Mouse (Mus musculus): ENCODE measurements at regions not wholly inside any gene's neighbourhood (a gene's known extent, or its start where the extent isn't known, plus 50 kb on each side); places are given as distances from the start of the nearest gene placed in this dataset.

- no peaks in the 10 kb centered on the region for H3K4me1 ChIP-seq (ENCODE audit: insufficient read depth, low read length)
- H3K9ac ChIP-seq (replicated peaks; ENCODE audit: low read length, poor library complexity, severe bottlenecking) = no peak overlapping the region
- no peaks in the 10 kb centered on the region for H3K27me3 ChIP-seq (ENCODE audit: insufficient read depth, low read length)
- no peaks in the 10 kb centered on the region for H3K36me3 ChIP-seq (ENCODE audit: insufficient read depth, low read length)
- ATAC-seq (ENCODE audit: low FRiP score) = 0 out of 2 replicates have a peak, but pooled peaks have one; percentile 21
- H3K9me3 ChIP-seq (ENCODE audit: low read length) = no peaks in the 10 kb centered on the region
- H3K4me3 ChIP-seq (ENCODE audit: low read depth, low read length) = no peak overlapping the region
- 29% methylated on average over 3 of the region's 3 CpGs for WGBS
- peak; percentile 47 for DNase-seq (ENCODE audit: low spot score)
- no peak for TF ChIP-seq CTCF (IDR thresholded peaks at IDR 0.05)
- no peak overlapping the region for H3K27ac ChIP-seq (ENCODE audit: low read depth, low read length)
- H3K4me2 ChIP-seq (ENCODE audit: low read depth, low read length, poor library complexity, severe bottlenecking) = no peak overlapping the region
Measured at GRCm38 (mm10) chr4:110129518-110129917, 151.7 kb downstream of the Dmrta2 start.

- ATAC-seq (ENCODE audit: low FRiP score) (no peak), DNase-seq (ENCODE audit: low spot score) (no peak)
- 70% methylated on average over 4 of the region's 4 CpGs for WGBS
- no peak for TF ChIP-seq CTCF (IDR thresholded peaks at IDR 0.05)
- no peaks in the 10 kb centered on the region for H3K27me3 ChIP-seq (ENCODE audit: insufficient read depth, low read length)
- no peak overlapping the region for H3K27ac ChIP-seq (ENCODE audit: low read depth, low read length)
- no peak overlapping the region for H3K9ac ChIP-seq (replicated peaks; ENCODE audit: low read length, poor library complexity, severe bottlenecking)
- H3K4me1 ChIP-seq (ENCODE audit: insufficient read depth, low read length) = no peaks in the 10 kb centered on the region
- H3K4me3 ChIP-seq (ENCODE audit: low read depth, low read length) = no peak overlapping the region
- no peak overlapping the region for H3K4me2 ChIP-seq (ENCODE audit: low read depth, low read length, poor library complexity, severe bottlenecking)
- no peaks in the 10 kb centered on the region for H3K9me3 ChIP-seq (ENCODE audit: low read length)
- H3K36me3 ChIP-seq (ENCODE audit: insufficient read depth, low read length) = no peaks in the 10 kb centered on the region
Measured at GRCm38 (mm10) chr4:110132061-110132460, 154.2 kb downstream of the Dmrta2 start.

- H3K36me3 ChIP-seq (ENCODE audit: insufficient read depth, low read length) = no peaks in the 10 kb centered on the region
- H3K9ac ChIP-seq (replicated peaks; ENCODE audit: low read length, poor library complexity, severe bottlenecking) = no peak overlapping the region
- H3K4me1 ChIP-seq (ENCODE audit: insufficient read depth, low read length) = no peaks in the 10 kb centered on the region
- no peak overlapping the region for H3K4me2 ChIP-seq (ENCODE audit: low read depth, low read length, poor library complexity, severe bottlenecking)
- H3K9me3 ChIP-seq (ENCODE audit: low read length) = no peaks in the 10 kb centered on the region
- DNase-seq (ENCODE audit: low spot score) (no peak), ATAC-seq (ENCODE audit: low FRiP score) (no peak)
- 45% methylated on average over 7 of the region's 7 CpGs for WGBS
- no peak for TF ChIP-seq CTCF (IDR thresholded peaks at IDR 0.05)
- no peaks in the 10 kb centered on the region for H3K27me3 ChIP-seq (ENCODE audit: insufficient read depth, low read length)
- H3K4me3 ChIP-seq (ENCODE audit: low read depth, low read length) = no peak overlapping the region
- H3K27ac ChIP-seq (ENCODE audit: low read depth, low read length) = no peak overlapping the region
Measured at GRCm38 (mm10) chr4:110134036-110134435, 156.2 kb downstream of the Dmrta2 start.

GRCm38 (mm10) chr4:110145229-110145628 lies 167.4 kb downstream of the Dmrta2 start:
- H3K9me3 ChIP-seq (ENCODE audit: low read length) = no peaks in the 10 kb centered on the region
- WGBS = 76% methylated on average over 1 of the region's 1 CpGs
- ATAC-seq (ENCODE audit: low FRiP score) = no peak; the same call in 1 of the 2 replicates
- no peaks in the 10 kb centered on the region for H3K4me1 ChIP-seq (ENCODE audit: insufficient read depth, low read length)
- no peak overlapping the region for H3K4me2 ChIP-seq (ENCODE audit: low read depth, low read length, poor library complexity, severe bottlenecking)
- TF ChIP-seq CTCF (IDR thresholded peaks at IDR 0.05) = no peak
- H3K4me3 ChIP-seq (ENCODE audit: low read depth, low read length) = no peak overlapping the region
- H3K9ac ChIP-seq (replicated peaks; ENCODE audit: low read length, poor library complexity, severe bottlenecking) = no peak overlapping the region
- H3K36me3 ChIP-seq (ENCODE audit: insufficient read depth, low read length) = no peaks in the 10 kb centered on the region
- no peaks in the 10 kb centered on the region for H3K27me3 ChIP-seq (ENCODE audit: insufficient read depth, low read length)
- H3K27ac ChIP-seq (ENCODE audit: low read depth, low read length) = no peak overlapping the region
- DNase-seq (ENCODE audit: low spot score) = no peak

- no peaks in the 10 kb centered on the region for H3K9me3 ChIP-seq (ENCODE audit: low read length)
- H3K4me3 ChIP-seq (ENCODE audit: low read depth, low read length) = no peak overlapping the region
- peak overlapping the region; percentile 60 for H3K27ac ChIP-seq (ENCODE audit: low read depth, low read length)
- no peaks in the 10 kb centered on the region for H3K36me3 ChIP-seq (ENCODE audit: insufficient read depth, low read length)
- no peak overlapping the region for H3K9ac ChIP-seq (replicated peaks; ENCODE audit: low read length, poor library complexity, severe bottlenecking)
- DNase-seq (ENCODE audit: low spot score) (peak; percentile 90), ATAC-seq (ENCODE audit: low FRiP score) (peak; percentile 93)
- WGBS = 3% methylated on average over 15 of the region's 15 CpGs
- H3K4me2 ChIP-seq (ENCODE audit: low read depth, low read length, poor library complexity, severe bottlenecking) = peak overlapping the region; percentile 24; the same call in 1 of the 2 replicates
- H3K4me1 ChIP-seq (ENCODE audit: insufficient read depth, low read length) = peaks cover 10% of the 10 kb centered on the region; the same call in 1 of the 2 replicates
- no peaks in the 10 kb centered on the region for H3K27me3 ChIP-seq (ENCODE audit: insufficient read depth, low read length)
- peak; percentile 46 for TF ChIP-seq CTCF (IDR thresholded peaks at IDR 0.05)
Measured at GRCm38 (mm10) chr4:110152103-110152946, 174.5 kb downstream of the Dmrta2 start.
